Mouse (Mus musculus): ENCODE measurements around the gene Fryl. TPM values are rescaled to one million over a fixed set of nuclear protein-coding genes. Genes with fewer than 3 reads are reported as not detected.

Fryl gene
- polyA plus RNA-seq, 1 experiment from 2014 or later: 20.8 TPM

DNA sequence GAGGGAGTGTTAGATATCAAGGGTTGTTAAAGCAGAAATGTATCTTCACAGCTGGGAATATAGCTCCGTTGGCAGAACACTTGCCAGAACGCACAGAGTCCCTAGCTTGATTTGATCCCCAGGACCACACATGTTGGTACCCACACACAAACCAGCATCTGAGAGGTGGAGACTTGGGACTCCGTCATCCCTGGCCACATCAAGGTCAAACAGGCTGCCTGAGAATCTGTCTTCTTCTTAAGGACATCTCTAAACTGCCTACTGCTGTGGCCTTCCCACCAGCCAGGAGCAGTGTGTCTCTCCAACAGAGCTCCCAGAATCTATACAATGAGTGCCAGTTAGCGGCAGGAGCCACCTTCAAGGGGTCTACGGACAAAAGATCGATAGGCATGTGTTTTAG lies 47.8 kb downstream of the Fryl start:
- Histone ChIP-seq H3K4me2 (replicated peaks; ENCODE audit: low read depth) (no peak overlapping the region), H3K9ac (ENCODE audit: low read length) (no peak overlapping the region), H3K36me3 (ENCODE audit: control insufficient read depth, insufficient read depth, low read length) (0 out of 2 replicates have a peak, but pooled peaks cover 2% of the 10 kb centered on the region), H3K27me3 (ENCODE audit: control insufficient read depth, insufficient read depth, low read length) (no peaks in the 10 kb centered on the region), H3K9me3 (ENCODE audit: control insufficient read depth, low read length) (no peaks in the 10 kb centered on the region), H3K4me3 (ENCODE audit: low read depth, low read length) (no peak overlapping the region), H3K27ac (replicated peaks) (no peak overlapping the region), H3K4me1 (replicated peaks; ENCODE audit: control insufficient read depth, insufficient read depth) (no peaks in the 10 kb centered on the region)
- 85% methylated on average over 6 of the region's 6 CpGs for WGBS
- no peak for TF ChIP-seq EP300 (optimal IDR thresholded peaks at IDR 0.05)
- TF ChIP-seq CTCF (IDR thresholded peaks at IDR 0.05; ENCODE audit: low read depth): no peak
- DNase-seq (ENCODE audit: low spot score): no peak
- no peak for ATAC-seq (ENCODE audit: low FRiP score, low TSS enrichment)

GRCm38 (mm10) chr5:73206722-73207121 lies 49.7 kb downstream of the Fryl start:
- Histone ChIP-seq H3K27me3 (ENCODE audit: control insufficient read depth, insufficient read depth, low read length) (no peaks in the 10 kb centered on the region), H3K36me3 (ENCODE audit: control insufficient read depth, insufficient read depth, low read length) (0 out of 2 replicates have a peak, but pooled peaks cover 2% of the 10 kb centered on the region), H3K27ac (replicated peaks) (no peak overlapping the region), H3K4me3 (ENCODE audit: low read depth, low read length) (no peak overlapping the region), H3K4me1 (replicated peaks; ENCODE audit: control insufficient read depth, insufficient read depth) (no peaks in the 10 kb centered on the region), H3K9ac (ENCODE audit: low read length) (no peak overlapping the region), H3K4me2 (replicated peaks; ENCODE audit: low read depth) (no peak overlapping the region), H3K9me3 (ENCODE audit: control insufficient read depth, low read length) (no peaks in the 10 kb centered on the region)
- DNase-seq (ENCODE audit: low spot score) (no peak), ATAC-seq (ENCODE audit: low FRiP score, low TSS enrichment) (no peak)
- 80% methylated on average over 9 of the region's 9 CpGs for WGBS
- TF ChIP-seq EP300 (optimal IDR thresholded peaks at IDR 0.05) (no peak), CTCF (IDR thresholded peaks at IDR 0.05; ENCODE audit: low read depth) (no peak)

GRCm38 (mm10) chr5:73205996-73206629 lies 50.3 kb downstream of the Fryl start:
- DNase-seq (ENCODE audit: low spot score): no peak

DNA sequence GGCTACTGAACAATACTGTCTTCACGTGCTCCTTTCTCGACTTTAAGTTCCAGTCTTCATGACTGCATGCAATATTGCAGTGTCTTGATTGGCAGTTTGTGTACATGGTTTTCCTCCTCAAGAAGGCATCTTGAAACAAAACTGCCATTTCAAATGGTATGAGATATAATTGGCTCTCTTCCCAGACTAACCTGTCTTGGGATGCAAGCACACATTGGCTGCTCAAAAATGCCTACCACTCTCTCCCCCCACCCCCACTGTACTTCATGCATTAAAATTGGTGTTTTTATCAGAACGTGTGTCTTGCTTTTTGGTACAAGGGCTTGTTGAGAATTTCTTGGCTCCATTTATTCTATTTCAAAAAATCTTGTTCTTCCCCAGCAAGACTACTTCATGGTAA lies 51.4 kb downstream of the Fryl start:
- DNase-seq (ENCODE audit: low spot score): no peak
- no peak overlapping the region for H3K4me2 ChIP-seq (replicated peaks; ENCODE audit: low read depth)
- no peak overlapping the region for H3K9ac ChIP-seq (ENCODE audit: low read length)
- no peak overlapping the region for H3K27ac ChIP-seq (replicated peaks)
- H3K4me3 ChIP-seq (ENCODE audit: low read depth, low read length): no peak overlapping the region
- no peak for ATAC-seq (ENCODE audit: low FRiP score, low TSS enrichment)
- H3K9me3 ChIP-seq (ENCODE audit: control insufficient read depth, low read length): no peaks in the 10 kb centered on the region
- no peaks in the 10 kb centered on the region for H3K27me3 ChIP-seq (ENCODE audit: control insufficient read depth, insufficient read depth, low read length)
- 0 out of 2 replicates have a peak, but pooled peaks cover 2% of the 10 kb centered on the region for H3K36me3 ChIP-seq (ENCODE audit: control insufficient read depth, insufficient read depth, low read length)
- TF ChIP-seq EP300 (optimal IDR thresholded peaks at IDR 0.05) (no peak), CTCF (IDR thresholded peaks at IDR 0.05; ENCODE audit: low read depth) (no peak)
- no peaks in the 10 kb centered on the region for H3K4me1 ChIP-seq (replicated peaks; ENCODE audit: control insufficient read depth, insufficient read depth)
- WGBS: 65% methylated on average over 3 of the region's 3 CpGs

More at GRCm38 (mm10) chr5:73205996-73206629, 50.3 kb downstream of the Fryl start:
- Histone ChIP-seq H3K36me3 (ENCODE audit: control insufficient read depth, insufficient read depth, low read length) (0 out of 2 replicates have a peak, but pooled peaks cover 2% of the 10 kb centered on the region), H3K4me3 (ENCODE audit: low read depth, low read length) (no peak overlapping the region), H3K4me2 (replicated peaks; ENCODE audit: low read depth) (no peak overlapping the region), H3K9ac (ENCODE audit: low read length) (no peak overlapping the region), H3K9me3 (ENCODE audit: control insufficient read depth, low read length) (no peaks in the 10 kb centered on the region), H3K27me3 (ENCODE audit: control insufficient read depth, insufficient read depth, low read length) (no peaks in the 10 kb centered on the region), H3K27ac (replicated peaks) (no peak overlapping the region), H3K4me1 (replicated peaks; ENCODE audit: control insufficient read depth, insufficient read depth) (no peaks in the 10 kb centered on the region)
- WGBS: 67% methylated on average over 8 of the region's 8 CpGs
- no peak for ATAC-seq (ENCODE audit: low FRiP score, low TSS enrichment)
- TF ChIP-seq CTCF (IDR thresholded peaks at IDR 0.05; ENCODE audit: low read depth) (no peak), EP300 (optimal IDR thresholded peaks at IDR 0.05) (no peak)

GRCm38 (mm10) chr5:73202498-73202897 lies 53.9 kb downstream of the Fryl start:
- no peaks in the 10 kb centered on the region for H3K4me1 ChIP-seq (replicated peaks; ENCODE audit: control insufficient read depth, insufficient read depth)
- no peak overlapping the region for H3K4me3 ChIP-seq (ENCODE audit: low read depth, low read length)
- DNase-seq (ENCODE audit: low spot score) (no peak), ATAC-seq (ENCODE audit: low FRiP score, low TSS enrichment) (no peak)
- no peak overlapping the region for H3K27ac ChIP-seq (replicated peaks)
- 88% methylated on average over 6 of the region's 6 CpGs for WGBS
- no peak overlapping the region for H3K4me2 ChIP-seq (replicated peaks; ENCODE audit: low read depth)
- no peaks in the 10 kb centered on the region for H3K27me3 ChIP-seq (ENCODE audit: control insufficient read depth, insufficient read depth, low read length)
- no peaks in the 10 kb centered on the region for H3K9me3 ChIP-seq (ENCODE audit: control insufficient read depth, low read length)
- TF ChIP-seq EP300 (optimal IDR thresholded peaks at IDR 0.05) (no peak), CTCF (IDR thresholded peaks at IDR 0.05; ENCODE audit: low read depth) (no peak)
- no peak overlapping the region for H3K9ac ChIP-seq (ENCODE audit: low read length)
- H3K36me3 ChIP-seq (ENCODE audit: control insufficient read depth, insufficient read depth, low read length): no peaks in the 10 kb centered on the region

DNA sequence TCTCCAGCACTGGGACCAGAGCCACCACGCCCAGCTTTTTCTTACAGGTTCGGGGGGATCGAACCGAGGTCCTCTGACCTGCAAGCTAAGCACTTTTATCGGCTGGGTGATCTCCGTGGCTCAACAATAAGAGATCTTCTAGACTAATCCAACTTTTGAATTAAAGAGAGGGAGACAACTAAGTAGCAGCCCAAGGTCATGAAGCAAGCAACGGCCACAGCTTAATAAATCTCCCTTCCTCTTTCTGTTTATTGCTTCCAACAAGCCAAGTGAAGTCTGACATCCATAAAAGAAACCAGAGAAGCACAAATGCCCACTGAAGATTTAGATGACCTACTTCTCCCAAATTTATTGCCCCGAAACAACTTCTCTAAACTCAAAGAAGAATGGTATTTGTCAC lies 54.3 kb downstream of the Fryl start:
- ATAC-seq (ENCODE audit: low FRiP score, low TSS enrichment): no peak
- H3K4me3 ChIP-seq (ENCODE audit: low read depth, low read length): no peak overlapping the region
- H3K4me1 ChIP-seq (replicated peaks; ENCODE audit: control insufficient read depth, insufficient read depth): no peaks in the 10 kb centered on the region
- no peak for DNase-seq (ENCODE audit: low spot score)
- H3K36me3 ChIP-seq (ENCODE audit: control insufficient read depth, insufficient read depth, low read length): no peaks in the 10 kb centered on the region
- H3K9ac ChIP-seq (ENCODE audit: low read length): no peak overlapping the region
- TF ChIP-seq EP300 (optimal IDR thresholded peaks at IDR 0.05): no peak
- no peak for TF ChIP-seq CTCF (IDR thresholded peaks at IDR 0.05; ENCODE audit: low read depth)
- 81% methylated on average over 8 of the region's 8 CpGs for WGBS
- H3K27me3 ChIP-seq (ENCODE audit: control insufficient read depth, insufficient read depth, low read length): no peaks in the 10 kb centered on the region
- H3K4me2 ChIP-seq (replicated peaks; ENCODE audit: low read depth): no peak overlapping the region
- no peak overlapping the region for H3K27ac ChIP-seq (replicated peaks)
- H3K9me3 ChIP-seq (ENCODE audit: control insufficient read depth, low read length): no peaks in the 10 kb centered on the region
